Mouse (Mus musculus) neural tube, embryonic 14.5 days (tissue): ENCODE measurements around the gene Astl. TPM values are rescaled to one million over a fixed set of nuclear protein-coding genes. Genes with fewer than 3 reads are reported as not detected.

ENCODE experiments used
- ATAC-seq: fragments of 200-750 bp; cut with Nextera tagmentation; 2 replicates; pipeline ENCODE4 v1.8.0; 2017; ENCODE audit warnings: low read depth, mild to moderate bottlenecking, moderate TSS enrichment, moderate library complexity
- H3K27ac ChIP-seq: fragments of 300-500 bp; sonication (generic); 2 replicates; pipeline ENCODE4 v1.5.1; 2014; ENCODE audit warnings: low read depth, mild to moderate bottlenecking, control low read depth, low read length, moderate library complexity, mixed read lengths
- H3K27me3 ChIP-seq: fragments of 300-500 bp; sonication (generic); 2 replicates; pipeline ENCODE4 v1.6.1; 2014; ENCODE audit warnings: low read length; ENCODE audit not compliant: control insufficient read depth, insufficient read depth
- H3K36me3 ChIP-seq: fragments of 300-500 bp; sonication (generic); 2 replicates; pipeline ENCODE4 v1.6.1; 2014; ENCODE audit warnings: low read length, mixed read lengths; ENCODE audit not compliant: control insufficient read depth, insufficient read depth
- H3K4me1 ChIP-seq: fragments of 300-500 bp; sonication (generic); 2 replicates; pipeline ENCODE4 v1.6.1; 2014; ENCODE audit warnings: low read length; ENCODE audit not compliant: control insufficient read depth, insufficient read depth
- H3K4me2 ChIP-seq: fragments of 300-500 bp; sonication (generic); 2 replicates; pipeline ENCODE4 v1.6.1; 2014; ENCODE audit warnings: mild to moderate bottlenecking, low read depth, low read length, control low read depth
- H3K4me3 ChIP-seq: fragments of 300-500 bp; sonication (generic); 2 replicates; pipeline ENCODE4 v1.5.1; 2014; ENCODE audit warnings: low read depth, low read length, control low read depth, mixed read lengths
- H3K9ac ChIP-seq: fragments of 300-500 bp; sonication (generic); replicated peaks from 2 replicates; pipeline ENCODE4 v1.6.1; 2014; ENCODE audit warnings: low read depth, mild to moderate bottlenecking, control low read depth, low read length, mixed read lengths
- H3K9me3 ChIP-seq: fragments of 300-500 bp; sonication (generic); 2 replicates; pipeline ENCODE4 v1.6.1; 2016; ENCODE audit warnings: low read length; ENCODE audit not compliant: control insufficient read depth
- WGBS: fragments of 180-500 bp; shearing (Covaris S2); extraction: QIAGEN DNeasy Blood & Tissue Kit; methylation state at CpG from one replicate; pipeline ENCODE4 v1.1.7; 2014; 5-methylcytosine and 5-hydroxymethylcytosine counted together
- polyA plus RNA-seq: library from polyadenylated mRNA; unstranded; fragments of >200 nt; fragmentation: Nextera tagmentation; extraction: Ambion mirVana; gene quantifications from 2 replicates; pipeline ENCODE4 v1.2.1, GENCODE M21; 2014

The Astl gene
- polyA plus RNA-seq, 1 experiment from 2014 or later, result not detected

- H3K4me3 ChIP-seq, result no peak overlapping the region
- H3K4me2 ChIP-seq, result no peak overlapping the region
- no peak overlapping the region for H3K27ac ChIP-seq
- WGBS, result 75% methylated on average over 5 of the region's 5 CpGs
- H3K27me3 ChIP-seq, result no peaks in the 10 kb centered on the region
- ATAC-seq, result no peak
- H3K4me1 ChIP-seq, result no peaks in the 10 kb centered on the region
- H3K9ac ChIP-seq, result no peak overlapping the region
- no peaks in the 10 kb centered on the region for H3K9me3 ChIP-seq
- H3K36me3 ChIP-seq, result no peaks in the 10 kb centered on the region
Observed at GRCm38 (mm10) chr2:127316431-127316830, 22.0 kb upstream of the Astl start.

- Histone ChIP-seq H3K27ac (no peak overlapping the region), H3K9ac (no peak overlapping the region), H3K4me1 (no peaks in the 10 kb centered on the region), H3K9me3 (no peaks in the 10 kb centered on the region), H3K36me3 (no peaks in the 10 kb centered on the region), H3K4me2 (no peak overlapping the region), H3K27me3 (no peaks in the 10 kb centered on the region), H3K4me3 (no peak overlapping the region)
- no peak for ATAC-seq
- WGBS, result 89% methylated on average over 4 of the region's 4 CpGs
Observed at GRCm38 (mm10) chr2:127318136-127318535, 20.3 kb upstream of the Astl start.

- no peak overlapping the region for H3K4me2 ChIP-seq
- H3K4me1 ChIP-seq, result no peaks in the 10 kb centered on the region
- WGBS, result 89% methylated on average over 4 of the region's 4 CpGs
- no peaks in the 10 kb centered on the region for H3K9me3 ChIP-seq
- no peak overlapping the region for H3K9ac ChIP-seq
- no peak overlapping the region for H3K4me3 ChIP-seq
- no peak overlapping the region for H3K27ac ChIP-seq
- no peaks in the 10 kb centered on the region for H3K27me3 ChIP-seq
- ATAC-seq, result no peak
- no peaks in the 10 kb centered on the region for H3K36me3 ChIP-seq
Observed at GRCm38 (mm10) chr2:127319071-127319470, 19.4 kb upstream of the Astl start.

- ATAC-seq, result no peak
- Histone ChIP-seq H3K4me1 (no peaks in the 10 kb centered on the region), H3K4me3 (no peak overlapping the region), H3K4me2 (no peak overlapping the region), H3K9me3 (no peaks in the 10 kb centered on the region), H3K27ac (no peak overlapping the region), H3K27me3 (no peaks in the 10 kb centered on the region), H3K36me3 (no peaks in the 10 kb centered on the region), H3K9ac (no peak overlapping the region)
- WGBS, result 85% methylated on average over 6 of the region's 6 CpGs
Observed at GRCm38 (mm10) chr2:127322671-127323285, 15.7 kb upstream of the Astl start.

GRCm38 (mm10) chr2:127323667-127324066, 14.8 kb upstream of the Astl start:
- H3K27me3 ChIP-seq, result no peaks in the 10 kb centered on the region
- H3K4me1 ChIP-seq, result no peaks in the 10 kb centered on the region
- H3K4me2 ChIP-seq, result no peak overlapping the region
- no peaks in the 10 kb centered on the region for H3K9me3 ChIP-seq
- H3K36me3 ChIP-seq, result no peaks in the 10 kb centered on the region
- H3K27ac ChIP-seq, result no peak overlapping the region
- H3K4me3 ChIP-seq, result no peak overlapping the region
- 67% methylated on average over 1 of the region's 1 CpGs for WGBS
- ATAC-seq, result no peak
- no peak overlapping the region for H3K9ac ChIP-seq

- Histone ChIP-seq H3K9me3 (no peaks in the 10 kb centered on the region), H3K27me3 (no peaks in the 10 kb centered on the region), H3K4me2 (no peak overlapping the region), H3K27ac (no peak overlapping the region), H3K36me3 (no peaks in the 10 kb centered on the region), H3K4me1 (no peaks in the 10 kb centered on the region), H3K9ac (no peak overlapping the region), H3K4me3 (no peak overlapping the region)
- no peak for ATAC-seq
- 72% methylated on average over 7 of the region's 7 CpGs for WGBS
Observed at GRCm38 (mm10) chr2:127324456-127324855, 14.0 kb upstream of the Astl start.

GRCm38 (mm10) chr2:127328090-127328851, 10.2 kb upstream of the Astl start:
- H3K36me3 ChIP-seq, result no peaks in the 10 kb centered on the region
- no peak overlapping the region for H3K4me2 ChIP-seq
- 76% methylated on average over 12 of the region's 12 CpGs for WGBS
- no peak overlapping the region for H3K4me3 ChIP-seq
- no peak for ATAC-seq
- H3K9me3 ChIP-seq, result no peaks in the 10 kb centered on the region
- no peaks in the 10 kb centered on the region for H3K27me3 ChIP-seq
- H3K4me1 ChIP-seq, result no peaks in the 10 kb centered on the region
- no peak overlapping the region for H3K27ac ChIP-seq
- H3K9ac ChIP-seq, result no peak overlapping the region

GRCm38 (mm10) chr2:127332807-127333570, 5.5 kb upstream of the Astl start:
- WGBS, result 82% methylated on average over 14 of the region's 14 CpGs
- Histone ChIP-seq H3K9me3 (no peaks in the 10 kb centered on the region), H3K4me1 (peaks cover 4% of the 10 kb centered on the region; the same call in 1 of the 2 replicates), H3K27ac (no peak overlapping the region), H3K27me3 (peaks cover 25% of the 10 kb centered on the region), H3K4me3 (no peak overlapping the region), H3K36me3 (no peaks in the 10 kb centered on the region), H3K9ac (no peak overlapping the region), H3K4me2 (no peak overlapping the region)
- ATAC-seq, result no peak
